Mouse (Mus musculus): ENCODE measurements at regions not wholly inside any gene's neighbourhood (a gene's known extent, or its start where the extent isn't known, plus 50 kb on each side); places are given as distances from the start of the nearest gene placed in this dataset.

DNA sequence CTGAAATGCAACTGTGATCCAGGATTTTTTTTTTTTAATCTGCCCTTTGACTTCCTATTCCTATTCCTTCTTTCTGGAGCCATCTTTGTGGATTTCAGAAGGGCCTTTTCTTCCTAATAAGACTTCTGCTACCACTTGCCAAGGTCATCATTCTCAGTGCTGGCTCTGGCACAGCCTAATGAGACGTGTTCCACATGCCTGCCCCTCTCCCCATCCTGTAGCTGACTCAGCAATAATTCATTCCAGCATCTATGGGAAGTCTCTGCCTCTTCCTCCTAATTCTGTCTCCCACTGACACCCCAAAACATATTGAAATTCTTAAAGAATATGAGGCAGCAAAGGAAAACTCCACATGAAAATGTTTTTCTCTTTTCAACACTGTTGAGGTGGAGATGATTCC lies 91.7 kb upstream of the Cep162 start:
- no peak for DNase-seq (ENCODE audit: extremely low read depth)
- TF ChIP-seq NRF1 (IDR thresholded peaks at IDR 0.05; ENCODE audit: low read depth, low read length): no peak
- TF ChIP-seq UBTF (IDR thresholded peaks at IDR 0.05; ENCODE audit: low read depth, low read length): no peak
- no peak for TF ChIP-seq MEF2A (IDR thresholded peaks at IDR 0.05; ENCODE audit: borderline replicate concordance, low read depth, low read length)
- no peak for TF ChIP-seq SIN3A (IDR thresholded peaks at IDR 0.05; ENCODE audit: low read length)
- no peak for TF ChIP-seq ZC3H11A (IDR thresholded peaks at IDR 0.05; ENCODE audit: low read depth, low read length)
- TF ChIP-seq MAFK (IDR thresholded peaks at IDR 0.05; ENCODE audit: insufficient replicate concordance, low read length): peak; percentile 66; the same call in 1 of the 2 replicates
- TF ChIP-seq USF2 (conservative IDR thresholded peaks at IDR 0.05; ENCODE audit: low read depth, low read length): no peak
- in situ Hi-C loops (cut with MboI; ENCODE audit: low pct_ligation_motif_present, low pct_unique_long_range_greater_than_20kb, low sequenced_read_pairs): no loop called here
- Histone ChIP-seq H3K36me3 (replicated peaks in 1 of 2; ENCODE audit: control insufficient read depth in 1 of 2, insufficient read depth in 1 of 2, low read length in 1 of 2) (no peaks in the 10 kb centered on the region), H3K27me3 (replicated peaks) (no peaks in the 10 kb centered on the region), H3K27ac (ENCODE audit: insufficient read depth, low read depth) (no peak overlapping the region), H3K4me2 (ENCODE audit: insufficient read depth, low read depth, poor library complexity, severe bottlenecking) (no peak overlapping the region), H3K4me1 (ENCODE audit: control insufficient read depth in 1 of 2, insufficient read depth in 2 of 2) (no peaks in the 10 kb centered on the region), H3K9me3 (replicated peaks; ENCODE audit: low read length) (no peaks in the 10 kb centered on the region), H3K4me3 (replicated peaks in 1 of 3; ENCODE audit: low read depth in 2 of 3, low read length in 2 of 3, poor library complexity in 1 of 3) (no peak overlapping the region), H3K9ac (ENCODE audit: insufficient read depth, low read depth) (no peak overlapping the region), H3K79me2 (replicated peaks; ENCODE audit: control insufficient read depth, extremely low read depth, insufficient read depth, poor library complexity, severe bottlenecking) (no peaks in the 10 kb centered on the region)
- dilution Hi-C loops (cut with MboI; ENCODE audit: extremely low pct_ligation_motif_present, extremely low pct_unique_long_range_greater_than_20kb, low sequenced_read_pairs): no loop called here

DNA sequence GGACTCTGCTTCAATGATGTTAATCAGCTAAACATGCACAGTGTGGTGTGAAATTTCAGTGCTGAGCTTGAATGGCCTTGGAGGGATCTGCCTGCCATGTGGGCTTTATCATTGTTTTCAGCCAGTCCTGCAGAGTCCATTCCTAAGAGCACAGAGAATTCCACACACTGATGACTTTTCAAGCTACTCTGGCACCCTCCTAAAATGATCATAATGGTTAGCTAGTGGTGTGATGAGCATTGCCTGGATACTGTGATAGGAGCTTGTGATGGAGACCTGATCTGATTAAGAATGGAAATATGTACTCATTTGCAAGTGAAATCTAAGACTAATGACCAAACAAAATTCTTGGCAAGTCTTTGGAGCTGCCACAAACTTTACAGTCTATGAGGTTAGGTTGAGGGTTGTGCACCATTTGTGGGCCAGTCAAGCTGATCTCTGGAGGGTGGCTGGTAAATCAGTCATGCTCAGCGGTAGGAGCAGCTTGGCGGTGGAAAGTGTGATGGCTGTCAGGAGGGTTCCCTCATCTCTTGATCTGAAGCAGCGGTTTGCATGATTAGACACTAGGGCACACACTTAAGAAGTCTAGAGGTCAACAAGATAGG lies 91.0 kb upstream of the Cep162 start:
- DNase-seq (ENCODE audit: extremely low read depth): no peak
- TF ChIP-seq RAD21 (IDR thresholded peaks at IDR 0.05; ENCODE audit: low read depth, low read length) (no peak), ELF1 (IDR thresholded peaks at IDR 0.05; ENCODE audit: low read depth, low read length) (no peak)
- no peaks in the 10 kb centered on the region for H3K79me2 ChIP-seq (replicated peaks; ENCODE audit: control insufficient read depth, extremely low read depth, insufficient read depth, poor library complexity, severe bottlenecking)
- no peak overlapping the region for H3K4me2 ChIP-seq (ENCODE audit: insufficient read depth, low read depth, poor library complexity, severe bottlenecking)
- no peak overlapping the region for H3K27ac ChIP-seq (ENCODE audit: insufficient read depth, low read depth)
- no peak overlapping the region for H3K9ac ChIP-seq (ENCODE audit: insufficient read depth, low read depth)
- in situ Hi-C loops (cut with MboI; ENCODE audit: low pct_ligation_motif_present, low pct_unique_long_range_greater_than_20kb, low sequenced_read_pairs): no loop called here
- no peaks in the 10 kb centered on the region for H3K9me3 ChIP-seq (replicated peaks; ENCODE audit: low read length)
- H3K27me3 ChIP-seq (replicated peaks): no peaks in the 10 kb centered on the region
- no peaks in the 10 kb centered on the region for H3K4me1 ChIP-seq (ENCODE audit: control insufficient read depth in 1 of 2, insufficient read depth in 2 of 2)
- H3K36me3 ChIP-seq (replicated peaks in 1 of 2; ENCODE audit: control insufficient read depth in 1 of 2, insufficient read depth in 1 of 2, low read length in 1 of 2): no peaks in the 10 kb centered on the region
- dilution Hi-C loops (cut with MboI; ENCODE audit: extremely low pct_ligation_motif_present, extremely low pct_unique_long_range_greater_than_20kb, low sequenced_read_pairs): no loop called here
- no peak overlapping the region for H3K4me3 ChIP-seq (replicated peaks in 1 of 3; ENCODE audit: low read depth in 2 of 3, low read length in 2 of 3, poor library complexity in 1 of 3)

DNA sequence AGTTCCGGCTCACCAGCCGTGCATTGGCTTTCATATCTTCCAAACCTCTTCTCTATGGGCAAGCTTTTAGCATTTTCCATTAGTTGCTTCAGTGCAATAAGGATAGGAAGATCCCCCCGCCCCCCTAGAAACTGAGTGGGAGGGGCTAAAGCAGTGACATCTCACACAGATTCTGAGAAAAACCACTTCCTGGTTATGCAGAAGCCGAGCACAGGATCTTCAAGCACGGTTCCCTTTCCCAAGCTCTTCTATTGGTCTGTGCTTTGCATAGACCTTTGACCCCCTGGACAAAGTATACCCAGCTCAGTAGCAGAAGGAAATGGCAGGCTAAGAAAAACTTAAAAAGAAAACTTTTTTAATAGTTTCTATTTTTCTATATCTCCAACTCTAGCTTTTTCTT lies 86.1 kb upstream of the Cep162 start:
- no peak overlapping the region for H3K4me2 ChIP-seq (ENCODE audit: insufficient read depth, low read depth, poor library complexity, severe bottlenecking)
- no peaks in the 10 kb centered on the region for H3K9me3 ChIP-seq (replicated peaks; ENCODE audit: low read length)
- dilution Hi-C loops (cut with MboI; ENCODE audit: extremely low pct_ligation_motif_present, extremely low pct_unique_long_range_greater_than_20kb, low sequenced_read_pairs): no loop called here
- no peaks in the 10 kb centered on the region for H3K36me3 ChIP-seq (replicated peaks in 1 of 2; ENCODE audit: control insufficient read depth in 1 of 2, insufficient read depth in 1 of 2, low read length in 1 of 2)
- no peak overlapping the region for H3K4me3 ChIP-seq (replicated peaks in 1 of 3; ENCODE audit: low read depth in 2 of 3, low read length in 2 of 3, poor library complexity in 1 of 3)
- H3K27me3 ChIP-seq (replicated peaks): no peaks in the 10 kb centered on the region
- TF ChIP-seq CHD1 (IDR thresholded peaks at IDR 0.05; ENCODE audit: low read depth, low read length) (no peak), CTCF (conservative IDR thresholded peaks at IDR 0.05 in 1 of 2, IDR thresholded peaks at IDR 0.05 in 1 of 2; ENCODE audit: low read depth in 2 of 2, low read length in 2 of 2) (no peak), POLR2A (IDR thresholded peaks at IDR 0.05; ENCODE audit: low read depth, low read length) (no peak), NELFE (IDR thresholded peaks at IDR 0.05; ENCODE audit: low read depth, low read length) (no peak), RAD21 (IDR thresholded peaks at IDR 0.05; ENCODE audit: low read depth, low read length) (no peak), TBP (conservative IDR thresholded peaks at IDR 0.05; ENCODE audit: low read depth, low read length) (no peak), USF2 (conservative IDR thresholded peaks at IDR 0.05; ENCODE audit: low read depth, low read length) (no peak), ELF1 (IDR thresholded peaks at IDR 0.05; ENCODE audit: low read depth, low read length) (peak; percentile 52)
- peak; percentile 31 for DNase-seq (ENCODE audit: extremely low read depth)
- H3K9ac ChIP-seq (ENCODE audit: insufficient read depth, low read depth): no peak overlapping the region
- no peak overlapping the region for H3K27ac ChIP-seq (ENCODE audit: insufficient read depth, low read depth)
- in situ Hi-C loops (cut with MboI; ENCODE audit: low pct_ligation_motif_present, low pct_unique_long_range_greater_than_20kb, low sequenced_read_pairs): no loop called here
- H3K4me1 ChIP-seq (ENCODE audit: control insufficient read depth in 1 of 2, insufficient read depth in 2 of 2): no peaks in the 10 kb centered on the region; a peak in 1 of 4 replicates
- H3K79me2 ChIP-seq (replicated peaks; ENCODE audit: control insufficient read depth, extremely low read depth, insufficient read depth, poor library complexity, severe bottlenecking): no peaks in the 10 kb centered on the region
